Mouse (Mus musculus) splenic B cell, adult 2 months (primary cell): ENCODE results near the gene 1700020A23Rik.
A peak's percentile ranks its signal among the peaks of the same experiment; 100 is the strongest.

ENCODE experiments used
- DNase-seq: peaks from one replicate; pipeline ENCODE4 v3.0.0-alpha.2; 2011; ENCODE audit warnings: low read depth, low spot score
- H3K27me3 ChIP-seq: 2 replicates; pipeline ENCODE4 v1.6.1; 2012; ENCODE audit warnings: mild to moderate bottlenecking, low read length, moderate library complexity, mixed read lengths; ENCODE audit not compliant: control insufficient read depth, poor library complexity, insufficient read depth, severe bottlenecking
- H3K36me3 ChIP-seq: 2 replicates; pipeline ENCODE4 v1.6.1; 2012; ENCODE audit warnings: mild to moderate bottlenecking, low read length, moderate library complexity, mixed read lengths; ENCODE audit not compliant: control insufficient read depth, poor library complexity, insufficient read depth, severe bottlenecking

1700020A23Rik gene

GRCm38 (mm10) chr2:130425112-130425511 lies 20.1 kb downstream of the 1700020A23Rik start:
- H3K27me3 ChIP-seq: no peaks in the 10 kb centered on the region
- peak; percentile 27 for DNase-seq
- H3K36me3 ChIP-seq: no peaks in the 10 kb centered on the region

DNA sequence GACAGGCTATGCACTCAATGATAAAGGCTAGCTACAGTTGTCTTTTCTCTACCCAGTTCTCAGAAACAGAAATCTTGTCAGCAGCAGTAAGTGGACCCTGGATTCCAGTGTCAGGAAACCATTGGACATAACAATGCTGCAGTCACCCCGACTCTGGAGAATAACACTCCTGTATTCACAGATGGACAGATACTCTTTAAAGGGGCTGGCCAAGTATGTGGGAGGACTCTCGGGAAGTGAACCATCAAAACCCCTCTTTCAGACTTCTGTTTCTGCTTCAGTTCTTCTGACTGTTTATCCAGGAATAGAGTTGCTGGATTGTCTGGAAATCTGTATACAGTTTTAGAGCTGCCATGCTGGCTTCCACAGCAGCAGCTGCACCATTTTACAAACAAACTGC lies 24.8 kb downstream of the 1700020A23Rik start:
- DNase-seq: no peak
- Histone ChIP-seq H3K36me3 (no peaks in the 10 kb centered on the region; the same call in 1 of the 2 replicates), H3K27me3 (no peaks in the 10 kb centered on the region)

DNA sequence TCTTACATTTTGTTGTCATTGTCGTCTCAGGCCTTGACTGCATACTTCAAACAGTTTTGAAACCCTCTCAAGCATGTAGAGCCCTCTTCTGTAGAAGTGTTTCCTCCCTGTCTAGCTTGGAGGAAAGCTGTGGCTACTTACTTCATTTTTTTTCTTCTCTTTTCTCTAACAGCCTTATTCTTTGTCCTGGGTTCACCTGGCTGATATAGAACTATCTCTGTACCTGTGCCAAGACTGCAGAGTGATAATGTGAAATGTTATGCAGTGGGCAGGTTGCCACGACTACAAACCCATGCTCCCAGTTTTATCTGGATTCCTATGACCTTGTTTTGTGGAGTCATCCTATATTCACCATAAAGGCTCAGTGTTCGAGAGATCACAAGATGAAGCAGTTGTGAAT lies 25.4 kb downstream of the 1700020A23Rik start:
- Histone ChIP-seq H3K36me3 (no peaks in the 10 kb centered on the region; the same call in 1 of the 2 replicates), H3K27me3 (no peaks in the 10 kb centered on the region)
- DNase-seq: peak; percentile 39

DNA sequence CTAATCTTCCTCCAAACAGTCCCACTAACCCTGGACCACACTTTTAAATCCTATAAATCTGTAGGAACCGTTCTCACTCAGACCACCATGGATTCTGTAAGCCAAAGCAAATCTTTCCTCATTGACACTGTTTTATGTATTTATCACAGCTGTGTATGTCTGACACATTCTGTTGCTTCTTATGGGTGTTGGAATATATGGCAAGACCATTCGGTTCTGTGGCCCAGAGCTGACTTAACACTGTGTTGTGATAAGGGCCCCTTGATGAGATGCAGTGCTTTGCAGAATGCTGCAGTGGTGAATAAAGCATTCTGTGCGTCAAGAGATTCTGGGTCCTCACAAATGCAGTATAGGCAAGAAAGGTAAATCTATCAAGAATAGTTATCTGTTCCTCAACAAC lies 27.1 kb downstream of the 1700020A23Rik start:
- no peak for DNase-seq
- no peaks in the 10 kb centered on the region; the same call in 1 of the 2 replicates for H3K36me3 ChIP-seq

GRCm38 (mm10) chr2:130433152-130433551 lies 28.1 kb downstream of the 1700020A23Rik start:
- DNase-seq: peak; percentile 80
- Histone ChIP-seq H3K36me3 (peaks cover 2% of the 10 kb centered on the region; the same call in 1 of the 2 replicates), H3K27me3 (no peaks in the 10 kb centered on the region)

More for the DNA sequence above, 27.1 kb downstream of the 1700020A23Rik start:
- no peaks in the 10 kb centered on the region for H3K27me3 ChIP-seq

DNA sequence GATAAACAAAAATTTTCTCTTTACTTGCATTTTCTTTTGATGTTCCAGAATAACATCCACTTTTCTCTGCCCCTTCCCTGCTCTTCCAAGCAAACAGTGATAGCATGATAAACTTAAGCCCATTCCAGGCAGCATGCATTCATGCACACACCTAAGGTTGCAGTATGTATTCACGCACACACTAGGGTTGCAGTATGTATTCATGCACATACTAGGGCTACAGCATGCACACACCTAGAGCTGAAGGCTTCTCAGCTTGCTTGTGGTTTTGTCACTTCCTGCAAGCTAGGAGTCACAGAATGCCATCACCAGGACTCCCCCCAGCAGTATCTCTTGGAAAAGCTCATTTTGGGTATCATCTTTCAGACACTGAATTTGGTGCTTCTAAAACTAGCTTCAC lies 31.7 kb downstream of the 1700020A23Rik start:
- H3K36me3 ChIP-seq: peaks cover 9% of the 10 kb centered on the region
- no peaks in the 10 kb centered on the region for H3K27me3 ChIP-seq
- no peak for DNase-seq

DNA sequence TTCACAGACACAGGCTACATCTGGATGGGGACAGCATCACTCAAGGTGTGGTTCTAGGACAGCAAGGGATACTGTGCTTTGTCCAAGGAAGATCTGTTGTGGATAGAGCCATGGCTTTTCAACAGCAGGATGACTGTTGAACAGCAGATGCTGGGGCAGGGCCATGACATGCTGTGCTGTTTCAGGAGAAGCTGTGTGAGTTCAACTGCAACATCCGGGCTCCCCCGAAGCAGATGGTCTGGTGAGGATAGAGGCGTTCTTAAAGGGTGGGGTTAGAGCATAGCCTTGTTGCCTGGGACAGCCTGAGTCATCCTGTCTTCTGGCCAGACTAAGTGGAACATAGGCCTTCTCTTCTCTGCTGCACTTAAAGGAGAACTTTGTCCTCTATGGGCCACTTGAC lies 33.8 kb downstream of the 1700020A23Rik start:
- no peaks in the 10 kb centered on the region for H3K27me3 ChIP-seq
- peaks cover 9% of the 10 kb centered on the region for H3K36me3 ChIP-seq
- DNase-seq: no peak

DNA sequence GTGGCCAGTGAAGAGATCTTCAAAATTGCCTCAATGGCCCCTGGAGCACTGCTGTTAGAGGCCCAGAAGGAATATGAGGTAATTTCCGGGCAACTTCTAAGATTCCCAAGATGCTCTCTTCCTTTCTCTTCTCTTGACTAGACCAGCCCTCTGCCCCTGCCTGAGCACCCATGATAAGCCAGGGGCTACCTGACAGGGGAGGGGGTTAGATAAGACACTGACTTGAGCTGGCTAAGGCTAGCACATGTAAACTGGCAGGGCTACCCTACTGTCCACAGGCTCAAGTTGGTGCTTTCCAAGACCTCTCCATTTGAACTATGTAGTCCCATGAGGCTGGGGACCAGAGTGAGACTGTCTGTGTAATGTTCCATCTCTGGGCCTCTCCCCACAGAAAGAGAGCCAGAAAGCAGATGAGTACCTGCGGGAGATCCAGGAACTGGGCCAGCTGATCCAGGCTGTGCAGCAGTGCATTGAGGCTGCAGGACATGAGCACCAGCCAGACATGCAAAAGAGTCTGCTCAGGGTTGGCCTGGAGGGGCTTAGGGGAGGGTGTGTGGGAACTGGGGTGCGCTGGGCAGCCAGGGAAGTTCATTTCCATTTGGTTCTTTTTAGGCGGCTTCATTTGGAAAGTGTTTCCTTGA lies 34.9 kb downstream of the 1700020A23Rik start:
- Histone ChIP-seq H3K36me3 (peaks cover 9% of the 10 kb centered on the region), H3K27me3 (no peaks in the 10 kb centered on the region)
- no peak for DNase-seq

DNA sequence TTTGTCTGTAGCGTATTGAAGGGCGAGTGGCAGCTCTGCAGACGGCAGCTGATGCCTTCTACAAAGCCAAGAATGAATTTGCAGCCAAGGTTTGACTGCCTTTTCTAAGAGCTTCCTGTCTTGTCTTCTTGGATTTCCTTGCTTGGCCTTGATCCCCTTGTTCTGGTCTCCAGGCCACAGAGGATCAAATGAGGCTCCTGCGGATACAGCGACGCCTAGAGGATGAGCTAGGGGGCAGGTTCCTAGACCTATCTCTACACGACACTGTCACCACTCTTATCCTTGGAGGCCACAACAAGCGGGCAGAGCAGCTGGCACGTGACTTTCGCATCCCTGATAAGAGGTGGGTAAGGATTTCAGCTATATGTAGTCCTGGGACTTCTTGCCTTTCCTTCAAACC lies 37.1 kb downstream of the 1700020A23Rik start:
- Histone ChIP-seq H3K27me3 (no peaks in the 10 kb centered on the region), H3K36me3 (peaks cover 9% of the 10 kb centered on the region)
- DNase-seq: no peak

GRCm38 (mm10) chr2:130448449-130448848 lies 43.4 kb downstream of the 1700020A23Rik start:
- no peak for DNase-seq
- Histone ChIP-seq H3K36me3 (no peaks in the 10 kb centered on the region; the same call in 1 of the 2 replicates), H3K27me3 (no peaks in the 10 kb centered on the region)

GRCm38 (mm10) chr2:130449021-130449793 lies 44.1 kb downstream of the 1700020A23Rik start:
- DNase-seq: peak; percentile 46
- Histone ChIP-seq H3K36me3 (no peaks in the 10 kb centered on the region; the same call in 1 of the 2 replicates), H3K27me3 (no peaks in the 10 kb centered on the region)

DNA sequence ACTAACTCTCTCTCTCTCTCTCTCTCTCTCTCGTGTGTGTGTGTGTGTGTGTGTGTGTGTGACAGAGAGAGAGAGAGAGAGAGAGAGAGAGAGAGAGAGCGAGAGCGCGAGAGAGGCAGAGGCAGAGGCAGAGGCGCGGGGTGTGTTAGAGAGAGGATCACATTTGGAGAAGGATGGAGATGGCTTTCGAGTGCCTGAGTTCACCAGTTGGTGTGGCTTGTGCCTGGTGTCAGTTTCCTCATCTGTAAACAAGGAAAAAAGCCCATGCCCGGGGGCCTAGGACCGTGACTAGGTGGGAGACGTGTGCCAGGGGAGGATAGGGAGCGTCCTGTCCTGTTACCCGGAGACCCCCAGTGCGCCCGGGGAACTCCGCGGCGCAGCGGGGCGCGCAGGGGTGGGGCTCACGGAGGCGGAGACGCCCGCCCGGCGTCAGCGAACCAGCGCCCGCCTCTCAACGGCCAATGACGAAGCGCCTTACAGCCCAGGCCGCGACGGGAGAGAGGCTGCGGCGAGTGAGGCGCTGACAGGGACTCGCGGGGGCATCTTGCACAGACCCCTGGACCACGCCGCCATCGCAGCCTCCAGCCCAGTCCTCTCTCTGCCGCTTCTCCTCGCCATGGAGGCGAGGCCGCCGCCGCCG lies 44.9 kb downstream of the 1700020A23Rik start, which contains the start of gene Ptpra:
Ptpra (plus strand) TSS at position 485 of the 640 bp plus-strand sequence.
- Histone ChIP-seq H3K36me3 (no peaks in the 10 kb centered on the region; the same call in 1 of the 2 replicates), H3K27me3 (no peaks in the 10 kb centered on the region)
- DNase-seq: peak; percentile 87

- Histone ChIP-seq H3K36me3 (no peaks in the 10 kb centered on the region; the same call in 1 of the 2 replicates), H3K27me3 (no peaks in the 10 kb centered on the region)
- DNase-seq: no peak
Observed at GRCm38 (mm10) chr2:130450434-130450796, 45.4 kb downstream of the 1700020A23Rik start.

- Histone ChIP-seq H3K27me3 (no peaks in the 10 kb centered on the region), H3K36me3 (no peaks in the 10 kb centered on the region; the same call in 1 of the 2 replicates)
- DNase-seq: no peak
Observed at GRCm38 (mm10) chr2:130451086-130451726, 46.1 kb downstream of the 1700020A23Rik start.
